Comparison of ENCODE assay signal across 25 mouse cellular contexts in the genomic region with DNA sequence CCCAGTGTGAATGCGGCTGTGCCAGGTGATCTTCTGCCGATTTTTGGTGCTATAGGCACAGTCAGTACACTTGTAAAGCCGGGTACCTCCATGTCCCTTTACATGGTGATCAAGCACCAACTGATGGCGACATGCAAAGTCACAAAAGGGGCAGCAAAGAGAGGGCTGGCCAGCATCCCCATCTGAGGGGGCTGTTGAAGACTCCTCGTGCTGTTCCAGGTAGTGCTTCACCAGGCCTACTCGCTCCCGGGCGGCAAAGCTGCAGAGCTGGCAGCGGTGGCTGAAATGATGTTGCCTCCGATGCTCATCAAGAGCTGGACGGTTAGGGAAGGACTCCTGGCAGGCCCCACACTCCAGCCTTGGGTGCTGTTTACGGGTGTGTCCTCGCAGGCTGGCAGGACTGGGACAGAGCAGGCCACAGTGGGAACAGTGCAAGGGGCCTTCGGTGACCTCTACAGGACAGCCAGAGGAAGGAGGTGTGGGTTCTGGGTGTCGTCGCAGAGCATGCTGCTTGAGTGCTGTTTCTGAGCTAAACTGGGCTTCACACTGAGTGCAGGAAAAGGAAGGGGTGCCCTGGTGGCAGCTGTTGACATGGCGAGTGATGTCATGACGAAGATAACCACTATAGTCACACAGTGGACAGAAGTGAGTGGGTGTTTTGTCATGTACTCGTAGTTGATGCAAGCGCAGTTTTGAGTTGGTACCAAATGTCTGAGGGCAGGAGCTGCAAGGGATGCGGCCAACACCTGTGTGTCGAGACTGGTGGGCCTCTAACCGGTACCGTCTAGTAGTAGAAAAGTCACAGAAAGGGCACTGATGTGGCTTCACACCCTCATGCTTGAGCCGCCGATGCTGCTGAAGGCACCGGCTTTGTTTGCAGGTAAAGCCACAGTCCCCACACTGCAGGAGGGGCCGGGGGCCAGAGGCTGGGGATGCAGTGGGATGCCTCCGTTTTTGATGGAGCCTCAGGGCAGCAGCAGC. TPM values are rescaled to one million over a fixed set of nuclear protein-coding genes. Genes with fewer than 3 reads are reported as not detected.
DNase-seq lines count a peak whose midpoint lies in the region; ATAC-seq and TF ChIP-seq lines count a peak whose summit lies in the region.
"Had no signal": no experiment of that assay in that cellular context is flagged by ENCODE, and none has a peak within 500 bp of the region (broad histone marks: within the 10 kb centered on the region; RNA-seq: fewer than 3 reads in every experiment).

No protein-coding gene starts in this region.

- no peaks in the 10 kb centered on the region for H3K79me2 ChIP-seq in heart, adult 2 months (replicated peaks; ENCODE audit: control insufficient read depth, insufficient read depth, low read length)

- intact Hi-C loops in heart, adult 2 months (cut with DNase I): no loop called here
- intact Hi-C loops in heart, postnatal 25 days (cut with DNase I): loop anchor here (10.0 kb wide), 1 partner anchor 45 kb away; no protein-coding TSS in a partner anchor

- H3K4me2 ChIP-seq in liver, embryonic 14.5 days (ENCODE audit: low read depth): no peak overlapping the region
- H3K4me2 ChIP-seq in liver, embryonic 12.5 days: no peak overlapping the region
- H3K4me2 ChIP-seq: hindbrain, embryonic 15.5 days; limb, embryonic 13.5 days; lung, embryonic 14.5 days; midbrain, embryonic 13.5 days; neural tube, embryonic 15.5 days had no signal

- H3K27ac ChIP-seq in heart, adult 2 months: no peak overlapping the region
- H3K27ac ChIP-seq in liver, embryonic 14.5 days: no peak overlapping the region
- H3K27ac ChIP-seq in liver, embryonic 12.5 days: no peak overlapping the region
- H3K27ac ChIP-seq: heart, embryonic 10.5 days; hindbrain, embryonic 15.5 days; limb, embryonic 13.5 days; midbrain, embryonic 13.5 days; neural tube, embryonic 15.5 days had no signal

- 0 out of 2 replicates have a peak, but pooled peaks have one; percentile 2 for TF ChIP-seq CTCF in heart, adult 2 months (IDR thresholded peaks at IDR 0.05)
- TF ChIP-seq CTCF in liver, embryonic 14.5 days (IDR thresholded peaks at IDR 0.05; ENCODE audit: low read depth): 0 out of 2 replicates have a peak, but pooled peaks have one; percentile 18

- no peaks in the 10 kb centered on the region; the same call in 1 of the 2 replicates for H3K36me3 ChIP-seq in heart, adult 2 months (ENCODE audit: control insufficient read depth, insufficient read depth, low read length)
- peaks cover 56% of the 10 kb centered on the region for H3K36me3 ChIP-seq in liver, embryonic 14.5 days (replicated peaks; ENCODE audit: control insufficient read depth, insufficient read depth, low read depth)
- H3K36me3 ChIP-seq in liver, embryonic 12.5 days: peaks cover 96% of the 10 kb centered on the region

- 83% methylated on average over 29 of the region's 29 CpGs for WGBS in heart, adult 2 months
- 81% methylated on average over 29 of the region's 29 CpGs for WGBS in liver, embryonic 14.5 days (ENCODE audit: insufficient replicate concordance)
- WGBS in liver, embryonic 12.5 days (ENCODE audit: insufficient replicate concordance): 88% methylated on average over 29 of the region's 29 CpGs

- no peak for DNase-seq in heart, adult 2 months
- no peak for DNase-seq in heart, postnatal 25 days (ENCODE audit: low spot score)
- no peak for DNase-seq in liver, embryonic 14.5 days (ENCODE audit: low read depth in 3 of 3, low spot score in 3 of 3)
- peak; percentile 31 for DNase-seq in ZHBTc4 (ENCODE audit: low read depth, low spot score)
- no peak for DNase-seq in embryo, embryonic 10.5 days (ENCODE audit: low spot score)
- DNase-seq: adrenal gland, adult 8-10 months; cerebellum, adult 11-12 months; cerebellum, postnatal 36 days; gastrocnemius, postnatal 10 days; heart, postnatal 36 days; lung, embryonic 14.5 days; lung, postnatal 4 days; right cerebral cortex, postnatal 14 days; spleen, adult 18-20 months; thymus, adult 2 months had no signal

- TF ChIP-seq EP300 in heart, adult 2 months (IDR thresholded peaks at IDR 0.05; ENCODE audit: insufficient read depth, low read depth, low read length): no peak
- TF ChIP-seq EP300 in liver, embryonic 14.5 days (IDR thresholded peaks at IDR 0.05; ENCODE audit: low read depth): no peak

- H3K9me3 ChIP-seq in liver, embryonic 14.5 days (ENCODE audit: control insufficient read depth, low read length): no peaks in the 10 kb centered on the region
- H3K9me3 ChIP-seq in liver, embryonic 12.5 days (replicated peaks): no peaks in the 10 kb centered on the region
- H3K9me3 ChIP-seq: heart, embryonic 10.5 days; hindbrain, embryonic 15.5 days; limb, embryonic 13.5 days; midbrain, embryonic 13.5 days; neural tube, embryonic 15.5 days had no signal

- H3K4me1 ChIP-seq in heart, adult 2 months (ENCODE audit: control insufficient read depth, insufficient read depth, low read length): no peaks in the 10 kb centered on the region
- no peaks in the 10 kb centered on the region for H3K4me1 ChIP-seq in liver, embryonic 14.5 days (replicated peaks; ENCODE audit: control insufficient read depth in 2 of 2, insufficient read depth in 2 of 2, low read length in 1 of 2)
- no peaks in the 10 kb centered on the region for H3K4me1 ChIP-seq in liver, embryonic 12.5 days
- H3K4me1 ChIP-seq: hindbrain, embryonic 15.5 days; limb, embryonic 13.5 days; midbrain, embryonic 13.5 days; neural tube, embryonic 15.5 days had no signal

- no peaks in the 10 kb centered on the region for H3K27me3 ChIP-seq in heart, adult 2 months (ENCODE audit: control insufficient read depth, insufficient read depth, low read length)
- H3K27me3 ChIP-seq in liver, embryonic 14.5 days (ENCODE audit: control insufficient read depth, insufficient read depth, low read length): no peaks in the 10 kb centered on the region
- no peaks in the 10 kb centered on the region for H3K27me3 ChIP-seq in liver, embryonic 12.5 days (replicated peaks)
- H3K27me3 ChIP-seq: hindbrain, embryonic 15.5 days; limb, embryonic 13.5 days; midbrain, embryonic 13.5 days; neural tube, embryonic 15.5 days had no signal

- H3K9ac ChIP-seq in heart, adult 2 months (ENCODE audit: low read depth, low read length): no peak overlapping the region
- no peak overlapping the region for H3K9ac ChIP-seq in liver, embryonic 14.5 days (replicated peaks)
- no peak overlapping the region for H3K9ac ChIP-seq in liver, embryonic 12.5 days
- H3K9ac ChIP-seq: hindbrain, embryonic 15.5 days; limb, embryonic 13.5 days; lung, embryonic 14.5 days; midbrain, embryonic 13.5 days; neural tube, embryonic 15.5 days had no signal

- no peak for ATAC-seq in liver, embryonic 14.5 days (ENCODE audit: insufficient read depth)
- no peak for ATAC-seq in liver, embryonic 12.5 days
- 0 out of 2 replicates have a peak, but pooled peaks have one; percentile 42 for ATAC-seq in megakaryocyte progenitor cell, adult 5-6 weeks (replicated peaks; ENCODE audit: poor library complexity)
- ATAC-seq: intestine, postnatal 0 days; midbrain, embryonic 13.5 days had no signal

- H3K4me3 ChIP-seq in heart, adult 2 months: no peak overlapping the region
- H3K4me3 ChIP-seq in liver, embryonic 14.5 days (ENCODE audit: insufficient read depth in 1 of 2, low read depth in 2 of 2, low read length in 2 of 2): no peak overlapping the region
- H3K4me3 ChIP-seq in liver, embryonic 12.5 days: no peak overlapping the region
- H3K4me3 ChIP-seq: heart, embryonic 10.5 days; hindbrain, embryonic 15.5 days; limb, embryonic 13.5 days; midbrain, embryonic 13.5 days; myocyte; neural tube, embryonic 15.5 days had no signal

- no peak for TF ChIP-seq POLR2A in heart, adult 2 months (IDR thresholded peaks at IDR 0.05; ENCODE audit: insufficient read depth, low read depth, low read length)

RNA-seq across cellular contexts. Expression of a gene that starts 18.0 kb away (rescaled TPM):
- total RNA-seq in heart, adult 2 months (2021): 10 to 100 TPM in 1 of 2 experiments, 1 to 10 TPM in 1; 10.0 to 13.7 TPM
- 9.2 and 13.3 TPM in 2 replicates for polyA plus RNA-seq in heart, adult 2 months (2012; rRNA removed)
- total RNA-seq in heart, postnatal 25 days (2021): 10 to 100 TPM; 12.1 to 12.4 TPM
- polyA plus RNA-seq in liver, embryonic 14.5 days (2012; rRNA removed): 3.0 TPM in 2 replicates
- polyA plus RNA-seq in liver, embryonic 14.5 days (2014; fragmentation: Nextera tagmentation; extraction: Ambion mirVana): 0.94 and 1.5 TPM in 2 replicates
- 3.8 and 3.9 TPM in 2 replicates for polyA plus RNA-seq in liver, embryonic 12.5 days (2016; fragmentation: Nextera tagmentation; extraction: Ambion mirVana)
- total RNA-seq in megakaryocyte progenitor cell, adult 5-6 weeks (2015): 16.6 and 17.9 TPM in 2 replicates
- 7.1 and 8.4 TPM in 2 replicates for total RNA-seq in megakaryocyte progenitor cell, adult 5-6 weeks (2017)

RNA-seq across cellular contexts. Expression of a gene that starts 18.1 kb away (rescaled TPM):
- total RNA-seq in heart, adult 2 months (2021): 10 to 100 TPM; 28.4 to 30.9 TPM
- 44.4 and 59.6 TPM in 2 replicates for polyA plus RNA-seq in heart, adult 2 months (2012; rRNA removed)
- 10 to 100 TPM; 34.5 to 36.6 TPM for total RNA-seq in heart, postnatal 25 days (2021)
- 9.2 and 9.5 TPM in 2 replicates for polyA plus RNA-seq in liver, embryonic 14.5 days (2012; rRNA removed)
- polyA plus RNA-seq in liver, embryonic 14.5 days (2014; fragmentation: Nextera tagmentation; extraction: Ambion mirVana): 9.1 and 10.2 TPM in 2 replicates
- 16.2 and 16.3 TPM in 2 replicates for polyA plus RNA-seq in liver, embryonic 12.5 days (2016; fragmentation: Nextera tagmentation; extraction: Ambion mirVana)
- total RNA-seq in megakaryocyte progenitor cell, adult 5-6 weeks (2015): 18.4 and 28.7 TPM in 2 replicates
- 22.7 and 28.0 TPM in 2 replicates for total RNA-seq in megakaryocyte progenitor cell, adult 5-6 weeks (2017)

RNA-seq across cellular contexts. Expression of a gene that starts 25.9 kb away (rescaled TPM):
- total RNA-seq in heart, adult 2 months (2021): 1 to 10 TPM; 6.5 to 8.1 TPM
- polyA plus RNA-seq in heart, adult 2 months (2012; rRNA removed): 2.9 and 5.2 TPM in 2 replicates
- 1 to 10 TPM; 7.5 to 9.0 TPM for total RNA-seq in heart, postnatal 25 days (2021)
- polyA plus RNA-seq in liver, embryonic 14.5 days (2012; rRNA removed): 2.6 and 4.4 TPM in 2 replicates
- polyA plus RNA-seq in liver, embryonic 14.5 days (2014; fragmentation: Nextera tagmentation; extraction: Ambion mirVana): 11.4 and 13.5 TPM in 2 replicates
- polyA plus RNA-seq in liver, embryonic 12.5 days (2016; fragmentation: Nextera tagmentation; extraction: Ambion mirVana): 19.2 and 19.9 TPM in 2 replicates
- 27.7 and 29.5 TPM in 2 replicates for total RNA-seq in megakaryocyte progenitor cell, adult 5-6 weeks (2015)
- 30.5 and 42.6 TPM in 2 replicates for total RNA-seq in megakaryocyte progenitor cell, adult 5-6 weeks (2017)

RNA-seq across cellular contexts. Expression of a gene that starts 27.3 kb away (rescaled TPM):
- not detected for total RNA-seq in heart, adult 2 months (2021)
- polyA plus RNA-seq in heart, adult 2 months (2012; rRNA removed): 0.08 TPM in 1 of 2 replicates, not detected in the other
- not detected for total RNA-seq in heart, postnatal 25 days (2021)
- polyA plus RNA-seq in liver, embryonic 14.5 days (2012; rRNA removed): 0.01 TPM in 1 of 2 replicates, not detected in the other
- polyA plus RNA-seq in liver, embryonic 14.5 days (2014; fragmentation: Nextera tagmentation; extraction: Ambion mirVana): 0.09 TPM in 1 of 2 replicates, not detected in the other
- polyA plus RNA-seq in liver, embryonic 12.5 days (2016; fragmentation: Nextera tagmentation; extraction: Ambion mirVana): 0.12 and 0.14 TPM in 2 replicates
- not detected in 2 replicates for total RNA-seq in megakaryocyte progenitor cell, adult 5-6 weeks (2015)
- not detected in 2 replicates for total RNA-seq in megakaryocyte progenitor cell, adult 5-6 weeks (2017)
- total RNA-seq: heart, postnatal 36 days had no signal
- polyA plus RNA-seq: stomach, embryonic 14.5 days had no signal

RNA-seq across cellular contexts. Expression of a gene that starts 31.2 kb away (rescaled TPM):
- total RNA-seq in heart, adult 2 months (2021): 10 to 100 TPM; 15.9 to 20.5 TPM
- polyA plus RNA-seq in heart, adult 2 months (2012; rRNA removed): 33.0 and 50.6 TPM in 2 replicates
- 10 to 100 TPM; 16.7 to 20.4 TPM for total RNA-seq in heart, postnatal 25 days (2021)
- polyA plus RNA-seq in liver, embryonic 14.5 days (2012; rRNA removed): 21.9 and 24.0 TPM in 2 replicates
- 2.1 and 2.6 TPM in 2 replicates for polyA plus RNA-seq in liver, embryonic 14.5 days (2014; fragmentation: Nextera tagmentation; extraction: Ambion mirVana)
- 14.7 and 15.9 TPM in 2 replicates for polyA plus RNA-seq in liver, embryonic 12.5 days (2016; fragmentation: Nextera tagmentation; extraction: Ambion mirVana)
- 16.3 and 16.7 TPM in 2 replicates for total RNA-seq in megakaryocyte progenitor cell, adult 5-6 weeks (2015)
- 24.3 and 43.2 TPM in 2 replicates for total RNA-seq in megakaryocyte progenitor cell, adult 5-6 weeks (2017)
